Mouse (Mus musculus) CH12.LX (cell line): ENCODE measurements at regions not wholly inside any gene's neighbourhood (a gene's known extent, or its start where the extent isn't known, plus 50 kb on each side); places are given as distances from the start of the nearest gene placed in this dataset.

ENCODE experiments used
- DNase-seq: peaks from one replicate; pipeline ENCODE4 v3.0.0-alpha.2; 2013; ENCODE audit errors: extremely low read depth
- H3K27ac ChIP-seq: 2 replicates; pipeline ENCODE4 v1.5.1; 2012; ENCODE audit warnings: low read depth, mild to moderate bottlenecking, control low read depth, moderate library complexity; ENCODE audit not compliant: insufficient read depth
- H3K27me3 ChIP-seq: replicated peaks from 2 replicates; pipeline ENCODE3; 2012; ENCODE audit warnings: inconsistent platforms
- H3K36me3 ChIP-seq, 2 experiments: replicated peaks in 1 of 2; 2 replicates each; pipeline versions ENCODE3 to v1.6.1; 2012; ENCODE audit warnings: inconsistent platforms in 1 of 2, low read length in 1 of 2, mild to moderate bottlenecking in 1 of 2, mixed read lengths in 1 of 2, moderate library complexity in 1 of 2; ENCODE audit not compliant: control insufficient read depth in 1 of 2, insufficient read depth in 1 of 2
- H3K4me1 ChIP-seq, 2 experiments: 2 replicates each; pipeline ENCODE4 v1.6.1; 2012; ENCODE audit warnings: inconsistent platforms in 1 of 2, moderate library complexity in 1 of 2; ENCODE audit not compliant: insufficient read depth in 2 of 2, control insufficient read depth in 1 of 2
- H3K4me2 ChIP-seq: 2 replicates; pipeline ENCODE4 v1.6.1; 2012; ENCODE audit warnings: low read depth, mild to moderate bottlenecking, control low read depth; ENCODE audit not compliant: poor library complexity, insufficient read depth, severe bottlenecking
- H3K4me3 ChIP-seq, 3 experiments: fragments of 150-350 bp in 1 of 3; sonication (generic) in 1 of 3; replicated peaks in 1 of 3; 2 replicates each; pipeline versions ENCODE3 to v1.5.1; 2011 to 2012; ENCODE audit warnings: low read depth in 2 of 3, low read length in 2 of 3, mild to moderate bottlenecking in 2 of 3, moderate library complexity in 2 of 3, control low read depth in 1 of 3, improper control_type of control experiment in 1 of 3, inconsistent platforms in 1 of 3, mixed read lengths in 1 of 3; ENCODE audit not compliant: poor library complexity in 1 of 3
- H3K79me2 ChIP-seq: replicated peaks from 2 replicates; pipeline ENCODE4 v1.6.1; 2012; ENCODE audit warnings: mild to moderate bottlenecking, moderate library complexity; ENCODE audit not compliant: control insufficient read depth, poor library complexity, insufficient read depth, severe bottlenecking; ENCODE audit errors: extremely low read depth
- H3K9ac ChIP-seq: 2 replicates; pipeline ENCODE4 v1.6.1; 2012; ENCODE audit warnings: low read depth, mild to moderate bottlenecking, control low read depth, moderate library complexity; ENCODE audit not compliant: insufficient read depth
- H3K9me3 ChIP-seq: replicated peaks from 2 replicates; pipeline ENCODE3; 2012; ENCODE audit warnings: low read length, inconsistent platforms, mixed read lengths
- BHLHE40 ChIP-seq: IDR thresholded peaks from 2 replicates; pipeline ENCODE4 v1.6.1; 2011; ENCODE audit warnings: mild to moderate bottlenecking, low read depth, low read length, improper control_type of control experiment
- CTCF ChIP-seq, 2 experiments: IDR thresholded peaks in 1 of 2; conservative IDR thresholded peaks in 1 of 2; 2 replicates each; pipeline ENCODE4 v1.5.1; 2011 to 2012; ENCODE audit warnings: low read depth in 2 of 2, low read length in 2 of 2, improper control_type of control experiment in 1 of 2, inconsistent platforms in 1 of 2, mild to moderate bottlenecking in 1 of 2, moderate library complexity in 1 of 2
- ETS1 ChIP-seq: conservative IDR thresholded peaks from 2 replicates; pipeline ENCODE4 v1.6.1; 2012; ENCODE audit warnings: low read depth, mild to moderate bottlenecking, inconsistent platforms, low read length, improper control_type of control experiment, moderate library complexity
- HCFC1 ChIP-seq: IDR thresholded peaks from 2 replicates; pipeline ENCODE4 v1.6.1; 2012; ENCODE audit warnings: low read depth, mild to moderate bottlenecking, inconsistent platforms, low read length, improper control_type of control experiment
- IRF4 ChIP-seq: IDR thresholded peaks from 2 replicates; pipeline ENCODE4 v1.6.1; 2014; ENCODE audit warnings: low read depth, mild to moderate bottlenecking, inconsistent platforms, low read length, improper control_type of control experiment
- JUND ChIP-seq: conservative IDR thresholded peaks from 2 replicates; pipeline ENCODE4 v1.6.1; 2011; ENCODE audit warnings: low read depth, low read length, improper control_type of control experiment
- MAFK ChIP-seq: IDR thresholded peaks from 2 replicates; pipeline ENCODE4 v1.6.1; 2011; ENCODE audit warnings: low read length, improper control_type of control experiment; ENCODE audit not compliant: insufficient replicate concordance
- MAZ ChIP-seq: IDR thresholded peaks from 2 replicates; pipeline ENCODE4 v1.6.1; 2012; ENCODE audit warnings: low read depth, mild to moderate bottlenecking, inconsistent platforms, low read length, improper control_type of control experiment, moderate library complexity
- MEF2A ChIP-seq: IDR thresholded peaks from 2 replicates; pipeline ENCODE4 v1.6.1; 2014; ENCODE audit warnings: low read depth, mild to moderate bottlenecking, inconsistent platforms, low read length, improper control_type of control experiment, borderline replicate concordance
- MXI1 ChIP-seq: IDR thresholded peaks from 2 replicates; pipeline ENCODE4 v1.6.1; 2011; ENCODE audit warnings: mild to moderate bottlenecking, low read depth, low read length, improper control_type of control experiment
- MYC ChIP-seq: IDR thresholded peaks from 2 replicates; pipeline ENCODE4 v1.6.1; 2011; ENCODE audit warnings: low read depth, mild to moderate bottlenecking, improper control_type of control experiment, low read length
- NELFE ChIP-seq: IDR thresholded peaks from 2 replicates; pipeline ENCODE4 v1.6.1; 2011; ENCODE audit warnings: low read depth, low read length, improper control_type of control experiment
- NRF1 ChIP-seq: IDR thresholded peaks from 2 replicates; pipeline ENCODE4 v1.6.1; 2014; ENCODE audit warnings: low read depth, mild to moderate bottlenecking, inconsistent platforms, low read length, improper control_type of control experiment, moderate library complexity
- PAX5 ChIP-seq: IDR thresholded peaks from 2 replicates; pipeline ENCODE4 v1.6.1; 2012; ENCODE audit warnings: low read length, inconsistent platforms, mixed read lengths
- POLR2A ChIP-seq: IDR thresholded peaks from 2 replicates; pipeline ENCODE4 v1.6.1; 2011; ENCODE audit warnings: low read depth, mild to moderate bottlenecking, improper control_type of control experiment, low read length
- RCOR1 ChIP-seq: conservative IDR thresholded peaks from 2 replicates; pipeline ENCODE4 v1.6.1; 2012; ENCODE audit warnings: low read depth, mild to moderate bottlenecking, inconsistent platforms, low read length, improper control_type of control experiment
- SMC3 ChIP-seq: IDR thresholded peaks from 2 replicates; pipeline ENCODE4 v1.6.1; 2011; ENCODE audit warnings: low read depth, low read length, improper control_type of control experiment
- TBP ChIP-seq: conservative IDR thresholded peaks from 2 replicates; pipeline ENCODE4 v1.6.1; 2011; ENCODE audit warnings: low read depth, low read length, improper control_type of control experiment
- TCF12 ChIP-seq: IDR thresholded peaks from 2 replicates; pipeline ENCODE4 v1.6.1; 2014; ENCODE audit warnings: low read depth, mild to moderate bottlenecking, inconsistent platforms, low read length, improper control_type of control experiment
- ZC3H11A ChIP-seq: IDR thresholded peaks from 2 replicates; pipeline ENCODE4 v1.6.1; 2012; ENCODE audit warnings: low read depth, mild to moderate bottlenecking, inconsistent platforms, low read length, improper control_type of control experiment
- ZKSCAN1 ChIP-seq: IDR thresholded peaks from 2 replicates; pipeline ENCODE4 v1.6.1; 2012; ENCODE audit warnings: low read depth, inconsistent platforms, low read length, improper control_type of control experiment, borderline replicate concordance
- dilution Hi-C: fragments of 300-500 bp; cut with MboI; formaldehyde crosslinking; loops from 2 replicates; pipeline ENCODE4 v1.14.3; 2020; ENCODE audit warnings: low sequenced_read_pairs; ENCODE audit not compliant: extremely low pct_unique_long_range_greater_than_20kb, extremely low pct_ligation_motif_present
- in situ Hi-C: fragments of 300-500 bp; cut with MboI; formaldehyde crosslinking; loops from 3 replicates; pipeline ENCODE4 v1.14.3; 2019; ENCODE audit warnings: low sequenced_read_pairs, low pct_ligation_motif_present, low pct_unique_long_range_greater_than_20kb, mixed read lengths

DNA sequence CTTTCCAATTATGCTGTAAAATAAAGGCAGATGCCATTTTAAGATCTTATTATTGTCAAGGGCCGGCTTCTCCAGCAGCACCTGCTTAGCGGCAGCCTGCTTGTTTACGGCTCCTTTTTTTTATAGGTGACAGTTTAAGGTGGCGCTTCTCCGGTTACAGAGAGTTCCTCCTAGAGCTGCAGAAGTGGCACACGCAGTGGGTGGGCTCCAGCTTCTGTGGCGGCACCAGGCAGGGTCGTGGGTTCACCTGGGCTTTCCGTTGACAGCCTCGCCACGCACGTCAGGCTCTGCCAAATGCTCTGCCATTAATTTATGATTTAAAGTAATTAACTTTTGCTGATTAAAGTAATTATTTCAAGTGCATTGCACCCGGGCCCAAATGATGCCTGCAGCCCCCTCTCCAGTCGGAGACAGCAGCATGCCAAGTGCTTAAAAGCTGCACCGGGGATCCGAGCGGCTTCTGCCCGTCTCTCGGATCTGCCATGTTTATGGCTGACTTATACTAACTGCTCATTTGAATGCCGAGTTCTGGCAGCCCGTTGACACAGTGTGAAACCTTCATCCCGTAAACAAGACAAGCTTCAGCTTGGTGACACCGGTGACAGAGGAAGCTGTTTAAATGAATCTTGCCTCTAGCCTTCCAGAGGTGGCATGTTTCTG is 291.8 kb upstream of the Mki67 start:
- H3K4me3 ChIP-seq = no peak overlapping the region
- H3K9ac ChIP-seq = no peak overlapping the region
- DNase-seq = no peak
- H3K4me1 ChIP-seq = no peaks in the 10 kb centered on the region
- H3K4me2 ChIP-seq = no peak overlapping the region
- TF ChIP-seq BHLHE40 (no peak), TCF12 (no peak), MYC (no peak), ZKSCAN1 (no peak), ETS1 (no peak), MXI1 (no peak), PAX5 (no peak)
- dilution Hi-C loops (no loop called here), in situ Hi-C loops (no loop called here)
- H3K36me3 ChIP-seq = no peaks in the 10 kb centered on the region
- no peaks in the 10 kb centered on the region for H3K9me3 ChIP-seq
- no peak overlapping the region for H3K27ac ChIP-seq
- no peaks in the 10 kb centered on the region for H3K79me2 ChIP-seq
- H3K27me3 ChIP-seq = peaks cover 60% of the 10 kb centered on the region

GRCm38 (mm10) chr7:136008486-136008885 is 292.3 kb upstream of the Mki67 start:
- in situ Hi-C loops = no loop called here
- TF ChIP-seq POLR2A (no peak), NELFE (no peak), MAZ (no peak), JUND (no peak), MAFK (no peak), NRF1 (no peak), IRF4 (no peak), CTCF (conservative IDR thresholded peaks at IDR 0.05 in 1 of 2, IDR thresholded peaks at IDR 0.05 in 1 of 2; ENCODE audit: low read depth in 2 of 2, low read length in 2 of 2) (no peak), SMC3 (no peak), RCOR1 (no peak), TBP (no peak), HCFC1 (no peak), MEF2A (no peak), ZC3H11A (no peak)
- no peaks in the 10 kb centered on the region for H3K79me2 ChIP-seq
- no peak overlapping the region for H3K4me2 ChIP-seq
- H3K36me3 ChIP-seq = no peaks in the 10 kb centered on the region
- peaks cover 62% of the 10 kb centered on the region for H3K27me3 ChIP-seq
- no peak for DNase-seq
- no peaks in the 10 kb centered on the region for H3K9me3 ChIP-seq
- H3K27ac ChIP-seq = no peak overlapping the region
- dilution Hi-C loops = no loop called here
- H3K4me1 ChIP-seq = no peaks in the 10 kb centered on the region
- H3K9ac ChIP-seq = no peak overlapping the region
- H3K4me3 ChIP-seq = no peak overlapping the region
